Mouse (Mus musculus): ENCODE results near the gene Itpr1. TPM values are rescaled to one million over a fixed set of nuclear protein-coding genes. Genes with fewer than 3 reads are reported as not detected.

The Itpr1 gene
- polyA plus RNA-seq, 1 experiment, result 42.5 TPM

DNA sequence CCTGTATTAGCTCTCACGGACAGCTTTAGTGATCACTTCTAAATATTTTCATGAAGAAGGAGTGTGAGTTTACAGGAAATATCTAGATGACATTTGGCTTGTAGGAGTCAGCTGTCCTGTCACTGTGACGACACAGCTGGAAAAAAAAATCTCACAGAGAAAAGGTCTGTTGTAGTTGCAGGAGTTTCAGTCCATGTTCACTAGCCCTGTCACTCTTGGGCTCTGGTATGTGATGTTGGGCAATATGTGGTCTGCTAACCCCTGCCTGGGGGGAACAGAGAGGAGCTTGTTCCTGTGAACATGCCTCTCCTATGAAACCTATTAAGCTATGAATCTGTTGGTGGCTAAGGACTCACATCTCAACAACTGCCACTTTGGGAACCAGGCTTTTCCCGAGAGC lies 166.1 kb downstream of the Itpr1 start:
- TF ChIP-seq POLR2A (IDR thresholded peaks at IDR 0.05; ENCODE audit: insufficient read depth, low read length) (no peak), CTCF (IDR thresholded peaks at IDR 0.05; ENCODE audit: low read depth, low read length) (no peak), EP300 (IDR thresholded peaks at IDR 0.05; ENCODE audit: insufficient read depth, low read depth, low read length) (no peak)
- H3K4me3 ChIP-seq (ENCODE audit: low read depth, low read length), result no peak overlapping the region
- no peaks in the 10 kb centered on the region for H3K4me1 ChIP-seq (ENCODE audit: control insufficient read depth, insufficient read depth, low read length)
- no peak overlapping the region for H3K9ac ChIP-seq (ENCODE audit: low read depth, poor library complexity, severe bottlenecking)
- H3K27me3 ChIP-seq (ENCODE audit: control insufficient read depth, insufficient read depth, low read length, poor library complexity, severe bottlenecking), result no peaks in the 10 kb centered on the region
- H3K27ac ChIP-seq (ENCODE audit: insufficient read depth, low read length), result no peak overlapping the region
- no peaks in the 10 kb centered on the region for H3K9me3 ChIP-seq (replicated peaks; ENCODE audit: control insufficient read depth, insufficient read depth, low read length, poor library complexity, severe bottlenecking)
- H3K36me3 ChIP-seq (ENCODE audit: control insufficient read depth, insufficient read depth, low read length, poor library complexity, severe bottlenecking), result peaks cover 24% of the 10 kb centered on the region

DNA sequence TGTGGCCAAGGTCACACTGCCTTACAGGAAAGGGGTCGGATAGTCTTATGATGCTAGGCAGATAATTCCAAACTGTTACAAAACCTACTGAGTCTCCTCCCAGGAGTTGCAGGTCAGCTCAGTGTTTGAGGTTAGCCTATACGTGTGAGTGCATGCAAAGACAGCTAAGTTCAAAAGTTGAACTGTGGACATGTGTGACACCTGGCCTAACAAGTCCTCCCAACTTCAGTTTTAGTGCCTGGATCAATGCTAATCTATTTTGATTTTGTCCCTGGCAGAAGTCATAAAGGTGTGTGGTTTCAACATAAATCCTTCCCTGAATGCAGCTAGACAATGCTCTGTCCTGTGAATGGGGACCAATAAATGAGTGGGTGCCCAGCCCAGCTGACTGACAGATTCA lies 167.3 kb downstream of the Itpr1 start:
- Histone ChIP-seq H3K27me3 (ENCODE audit: control insufficient read depth, insufficient read depth, low read length, poor library complexity, severe bottlenecking) (no peaks in the 10 kb centered on the region), H3K4me3 (ENCODE audit: low read depth, low read length) (no peak overlapping the region), H3K9ac (ENCODE audit: low read depth, poor library complexity, severe bottlenecking) (no peak overlapping the region), H3K36me3 (ENCODE audit: control insufficient read depth, insufficient read depth, low read length, poor library complexity, severe bottlenecking) (peaks cover 29% of the 10 kb centered on the region), H3K27ac (ENCODE audit: insufficient read depth, low read length) (no peak overlapping the region), H3K4me1 (ENCODE audit: control insufficient read depth, insufficient read depth, low read length) (no peaks in the 10 kb centered on the region), H3K9me3 (replicated peaks; ENCODE audit: control insufficient read depth, insufficient read depth, low read length, poor library complexity, severe bottlenecking) (no peaks in the 10 kb centered on the region)
- TF ChIP-seq CTCF (IDR thresholded peaks at IDR 0.05; ENCODE audit: low read depth, low read length), result no peak
- no peak for TF ChIP-seq POLR2A (IDR thresholded peaks at IDR 0.05; ENCODE audit: insufficient read depth, low read length)
- no peak for TF ChIP-seq EP300 (IDR thresholded peaks at IDR 0.05; ENCODE audit: insufficient read depth, low read depth, low read length)

DNA sequence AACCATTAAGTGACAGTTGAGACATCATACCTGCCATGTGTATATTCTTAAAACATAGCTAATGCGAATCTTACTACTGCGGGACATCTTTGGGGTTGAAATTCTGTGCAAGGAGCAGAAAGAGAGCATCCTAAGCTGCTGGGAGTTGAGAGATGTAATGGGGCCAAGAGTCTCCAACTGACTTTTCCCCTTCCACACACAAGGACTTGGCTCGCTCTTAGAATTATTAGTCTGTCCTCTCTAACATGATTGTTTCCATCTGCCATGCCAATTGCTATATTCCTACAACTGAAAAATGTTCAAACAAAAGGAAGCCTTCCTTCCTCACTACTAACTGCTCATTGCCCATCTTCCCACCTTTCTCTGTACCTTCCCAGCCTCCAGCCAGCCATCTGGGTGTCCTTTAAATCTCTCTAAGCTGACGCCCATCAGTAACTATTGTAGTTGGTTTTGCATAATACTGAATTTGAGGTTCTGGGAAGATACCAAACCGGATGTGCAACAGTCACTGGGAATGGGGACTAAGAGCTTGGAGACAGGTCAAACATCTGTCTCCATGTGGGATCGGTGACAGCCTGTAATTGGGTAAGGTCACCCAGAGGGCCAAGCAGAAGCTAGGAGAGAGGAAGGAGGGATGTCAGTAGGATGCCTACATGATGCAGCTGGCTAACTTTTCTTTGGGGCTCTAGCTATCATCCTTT lies 177.9 kb downstream of the Itpr1 start:
- no peak for TF ChIP-seq CTCF (IDR thresholded peaks at IDR 0.05; ENCODE audit: low read depth, low read length)
- no peak for TF ChIP-seq EP300 (IDR thresholded peaks at IDR 0.05; ENCODE audit: insufficient read depth, low read depth, low read length)
- no peak for TF ChIP-seq POLR2A (IDR thresholded peaks at IDR 0.05; ENCODE audit: insufficient read depth, low read length)
- peaks cover 35% of the 10 kb centered on the region for H3K36me3 ChIP-seq (ENCODE audit: control insufficient read depth, insufficient read depth, low read length, poor library complexity, severe bottlenecking)
- no peaks in the 10 kb centered on the region for H3K9me3 ChIP-seq (replicated peaks; ENCODE audit: control insufficient read depth, insufficient read depth, low read length, poor library complexity, severe bottlenecking)

DNA sequence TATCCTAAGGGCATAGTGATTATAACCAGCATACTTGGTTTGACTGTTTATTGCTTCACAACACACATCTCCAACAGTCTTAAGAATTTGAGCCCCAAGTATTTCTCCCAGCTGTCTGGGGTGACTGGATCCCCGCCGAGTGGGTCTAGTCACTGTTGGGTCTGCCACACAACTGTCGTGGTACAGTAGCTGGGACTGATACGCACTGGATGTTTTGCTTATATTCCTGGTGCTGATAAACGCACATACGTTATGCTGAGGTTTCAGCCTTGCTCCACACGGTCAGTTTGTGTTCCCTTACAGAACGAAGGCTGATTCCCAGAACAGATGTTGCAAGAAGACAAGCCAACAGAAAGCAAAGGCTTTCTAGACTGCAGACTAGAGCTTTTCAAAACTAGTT lies 180.2 kb downstream of the Itpr1 start:
- H3K9me3 ChIP-seq (replicated peaks; ENCODE audit: control insufficient read depth, insufficient read depth, low read length, poor library complexity, severe bottlenecking), result no peaks in the 10 kb centered on the region
- TF ChIP-seq CTCF (IDR thresholded peaks at IDR 0.05; ENCODE audit: low read depth, low read length) (no peak), POLR2A (IDR thresholded peaks at IDR 0.05; ENCODE audit: insufficient read depth, low read length) (no peak), EP300 (IDR thresholded peaks at IDR 0.05; ENCODE audit: insufficient read depth, low read depth, low read length) (no peak)
- no peaks in the 10 kb centered on the region for H3K4me1 ChIP-seq (ENCODE audit: control insufficient read depth, insufficient read depth, low read length)
- no peak overlapping the region for H3K4me3 ChIP-seq (ENCODE audit: low read depth, low read length)
- H3K27me3 ChIP-seq (ENCODE audit: control insufficient read depth, insufficient read depth, low read length, poor library complexity, severe bottlenecking), result no peaks in the 10 kb centered on the region
- H3K9ac ChIP-seq (ENCODE audit: low read depth, poor library complexity, severe bottlenecking), result no peak overlapping the region
- H3K27ac ChIP-seq (ENCODE audit: insufficient read depth, low read length), result no peak overlapping the region
- peaks cover 25% of the 10 kb centered on the region for H3K36me3 ChIP-seq (ENCODE audit: control insufficient read depth, insufficient read depth, low read length, poor library complexity, severe bottlenecking)

More for the DNA sequence above, 177.9 kb downstream of the Itpr1 start:
- no peaks in the 10 kb centered on the region for H3K27me3 ChIP-seq (ENCODE audit: control insufficient read depth, insufficient read depth, low read length, poor library complexity, severe bottlenecking)
- no peak overlapping the region for H3K27ac ChIP-seq (ENCODE audit: insufficient read depth, low read length)
- no peaks in the 10 kb centered on the region for H3K4me1 ChIP-seq (ENCODE audit: control insufficient read depth, insufficient read depth, low read length)
- no peak overlapping the region for H3K4me3 ChIP-seq (ENCODE audit: low read depth, low read length)
- no peak overlapping the region for H3K9ac ChIP-seq (ENCODE audit: low read depth, poor library complexity, severe bottlenecking)

DNA sequence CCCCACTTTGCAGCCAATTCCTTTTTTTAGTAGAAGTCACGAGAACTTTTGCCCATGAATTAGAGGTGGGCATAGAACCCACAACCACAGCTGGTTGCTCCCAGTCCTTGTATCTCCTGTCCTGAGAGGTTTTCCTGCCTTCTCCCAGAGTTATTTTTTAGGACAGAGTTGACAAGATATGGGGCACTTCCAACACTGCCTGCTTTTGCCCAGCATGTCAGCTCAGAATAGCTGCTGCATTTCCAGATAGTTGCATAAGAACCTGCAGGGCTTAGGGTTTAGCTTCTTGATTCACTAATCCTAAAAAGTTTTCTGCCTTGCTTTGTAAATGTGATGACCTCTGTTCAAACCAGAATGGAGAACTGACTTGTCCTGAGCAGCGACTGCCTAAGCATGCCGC lies 185.1 kb downstream of the Itpr1 start:
- H3K9ac ChIP-seq (ENCODE audit: low read depth, poor library complexity, severe bottlenecking), result no peak overlapping the region
- TF ChIP-seq POLR2A (IDR thresholded peaks at IDR 0.05; ENCODE audit: insufficient read depth, low read length) (no peak), EP300 (IDR thresholded peaks at IDR 0.05; ENCODE audit: insufficient read depth, low read depth, low read length) (no peak), CTCF (IDR thresholded peaks at IDR 0.05; ENCODE audit: low read depth, low read length) (no peak)
- no peak overlapping the region for H3K27ac ChIP-seq (ENCODE audit: insufficient read depth, low read length)
- H3K4me3 ChIP-seq (ENCODE audit: low read depth, low read length), result no peak overlapping the region
- H3K4me1 ChIP-seq (ENCODE audit: control insufficient read depth, insufficient read depth, low read length), result no peaks in the 10 kb centered on the region
- H3K9me3 ChIP-seq (replicated peaks; ENCODE audit: control insufficient read depth, insufficient read depth, low read length, poor library complexity, severe bottlenecking), result no peaks in the 10 kb centered on the region
- H3K27me3 ChIP-seq (ENCODE audit: control insufficient read depth, insufficient read depth, low read length, poor library complexity, severe bottlenecking), result no peaks in the 10 kb centered on the region
- H3K36me3 ChIP-seq (ENCODE audit: control insufficient read depth, insufficient read depth, low read length, poor library complexity, severe bottlenecking), result peaks cover 27% of the 10 kb centered on the region

DNA sequence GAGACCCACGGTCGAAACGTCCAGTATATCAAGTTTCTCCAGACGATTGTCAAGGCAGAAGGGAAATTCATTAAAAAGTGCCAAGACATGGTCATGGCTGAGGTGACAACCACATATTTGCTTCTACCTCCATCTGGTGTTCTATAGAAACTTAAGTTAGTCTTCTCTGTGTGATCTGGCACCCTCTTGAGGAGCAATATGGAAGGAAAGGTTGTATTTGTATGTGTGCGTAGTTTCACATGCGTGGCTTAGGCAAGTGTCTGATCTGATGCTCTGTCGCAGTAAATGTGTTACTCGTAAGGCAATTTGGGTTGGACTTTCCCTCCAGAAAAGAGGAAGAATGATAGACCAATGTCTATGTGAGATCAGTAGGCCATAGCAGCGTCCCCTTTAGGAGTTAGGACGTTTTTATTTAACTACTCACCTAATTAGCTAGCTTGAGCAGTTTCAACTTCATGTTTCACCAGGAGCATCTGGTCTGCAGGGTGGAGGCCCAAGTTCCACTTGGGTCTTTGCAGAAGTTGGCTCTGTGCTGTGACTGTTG lies 188.6 kb downstream of the Itpr1 start:
- no peaks in the 10 kb centered on the region for H3K4me1 ChIP-seq (ENCODE audit: control insufficient read depth, insufficient read depth, low read length)
- H3K27ac ChIP-seq (ENCODE audit: insufficient read depth, low read length), result no peak overlapping the region
- H3K9ac ChIP-seq (ENCODE audit: low read depth, poor library complexity, severe bottlenecking), result no peak overlapping the region
- TF ChIP-seq POLR2A (IDR thresholded peaks at IDR 0.05; ENCODE audit: insufficient read depth, low read length), result no peak
- H3K4me3 ChIP-seq (ENCODE audit: low read depth, low read length), result no peak overlapping the region
- H3K9me3 ChIP-seq (replicated peaks; ENCODE audit: control insufficient read depth, insufficient read depth, low read length, poor library complexity, severe bottlenecking), result no peaks in the 10 kb centered on the region
- peaks cover 19% of the 10 kb centered on the region for H3K36me3 ChIP-seq (ENCODE audit: control insufficient read depth, insufficient read depth, low read length, poor library complexity, severe bottlenecking)
- no peaks in the 10 kb centered on the region for H3K27me3 ChIP-seq (ENCODE audit: control insufficient read depth, insufficient read depth, low read length, poor library complexity, severe bottlenecking)

Data from ES-Bruce4 (cell line).